Mouse (Mus musculus) E14TG2a.4 (cell line): ENCODE measurements at regions not wholly inside any gene's neighbourhood (a gene's known extent, or its start where the extent isn't known, plus 50 kb on each side); places are given as distances from the start of the nearest gene placed in this dataset.

Source experiments
- H3K27me3 ChIP-seq: 2 replicates; pipeline ENCODE4 v1.6.1; 2014; ENCODE audit warnings: low read length, control low read depth; ENCODE audit not compliant: insufficient read depth
- H3K36me3 ChIP-seq: 2 replicates; pipeline ENCODE4 v1.6.1; 2014; ENCODE audit warnings: low read length, control low read depth; ENCODE audit not compliant: insufficient read depth
- H3K4me1 ChIP-seq: replicated peaks from 2 replicates; pipeline ENCODE4 v1.6.1; 2014; ENCODE audit warnings: low read depth, low read length, control low read depth
- H3K4me3 ChIP-seq: replicated peaks from 2 replicates; pipeline ENCODE4 v1.5.1; 2014; ENCODE audit warnings: mild to moderate bottlenecking, low read length
- H3K9me3 ChIP-seq: 2 replicates; pipeline ENCODE4 v1.6.1; 2014; ENCODE audit warnings: low read length, control low read depth
- CTCF ChIP-seq: conservative IDR thresholded peaks from 2 replicates; pipeline ENCODE4 v1.5.1; 2014; ENCODE audit warnings: low read length
- NANOG ChIP-seq: IDR thresholded peaks from 2 replicates; pipeline ENCODE4 v1.6.1; 2014; ENCODE audit warnings: borderline replicate concordance, low read length, mixed read lengths
- POU5F1 ChIP-seq: IDR thresholded peaks from 2 replicates; pipeline ENCODE4 v1.6.1; 2014; ENCODE audit warnings: low read length, borderline replicate concordance

DNA sequence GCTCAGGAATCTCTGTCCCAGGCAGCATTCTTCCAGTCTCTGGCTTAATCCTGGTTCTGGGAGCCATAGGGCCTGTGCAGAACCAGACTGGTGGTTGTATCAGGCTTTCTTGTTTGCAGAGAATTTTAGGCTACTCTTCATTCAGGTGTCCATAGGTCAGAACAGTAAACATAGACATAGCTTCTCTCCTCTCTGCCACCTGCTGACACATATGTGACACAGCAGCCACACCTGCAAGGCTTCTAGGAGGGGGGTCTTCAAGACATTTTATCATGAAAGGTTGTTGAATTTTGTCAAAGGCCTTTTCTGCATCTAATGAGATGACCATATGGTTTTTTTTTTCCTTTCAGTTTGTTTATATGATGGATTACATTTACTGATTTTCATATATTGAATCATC, 599.7 kb downstream of the Lmo7 start:
- H3K4me1 ChIP-seq = no peaks in the 10 kb centered on the region
- H3K27me3 ChIP-seq = no peaks in the 10 kb centered on the region
- no peaks in the 10 kb centered on the region for H3K9me3 ChIP-seq
- no peak overlapping the region for H3K4me3 ChIP-seq
- TF ChIP-seq CTCF = no peak; the same call in 1 of the 2 replicates
- TF ChIP-seq POU5F1 = no peak
- TF ChIP-seq NANOG = no peak
- no peaks in the 10 kb centered on the region for H3K36me3 ChIP-seq

DNA sequence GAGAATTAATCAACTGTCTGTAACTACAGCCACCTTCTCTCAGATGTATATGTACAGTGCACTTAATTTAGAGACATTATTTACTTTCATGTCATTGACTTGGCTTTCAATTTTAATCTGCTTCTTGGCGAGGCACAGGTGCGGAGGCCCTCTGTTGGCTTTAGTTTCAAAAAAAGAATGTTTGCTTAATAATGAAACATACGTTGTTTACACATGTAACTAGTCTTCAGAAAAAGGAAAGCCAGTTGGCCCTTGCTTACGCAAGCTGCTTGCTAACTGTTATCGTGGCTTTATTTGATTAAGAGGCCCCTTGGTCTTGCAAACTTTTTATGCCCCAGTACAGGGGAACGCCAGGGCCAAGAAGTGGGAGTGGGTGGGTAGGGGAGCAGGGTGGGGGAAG, 576.6 kb downstream of the Lmo7 start:
- no peaks in the 10 kb centered on the region for H3K9me3 ChIP-seq
- TF ChIP-seq POU5F1 (no peak), NANOG (no peak), CTCF (no peak)
- H3K27me3 ChIP-seq = no peaks in the 10 kb centered on the region
- no peak overlapping the region for H3K4me3 ChIP-seq
- H3K36me3 ChIP-seq = no peaks in the 10 kb centered on the region
- no peaks in the 10 kb centered on the region for H3K4me1 ChIP-seq

DNA sequence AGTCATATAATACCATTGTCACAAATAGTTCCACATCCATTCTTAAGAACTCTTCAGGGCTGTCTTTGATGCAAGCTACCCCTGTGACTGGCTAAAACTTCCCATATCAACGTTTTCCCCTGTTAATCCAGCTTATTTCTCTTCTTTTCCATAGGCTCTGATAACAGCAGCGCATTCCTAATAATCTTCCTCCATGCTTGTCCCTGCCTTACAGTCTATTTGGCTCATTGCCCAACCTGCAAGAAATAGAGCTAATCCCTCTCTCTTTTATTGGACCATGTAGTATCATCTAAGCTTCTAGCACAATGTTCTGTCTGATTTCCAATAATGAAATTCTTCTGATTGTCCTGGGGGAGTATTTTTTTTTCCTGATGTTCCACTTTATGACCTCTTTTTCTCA, 573.1 kb downstream of the Lmo7 start:
- Histone ChIP-seq H3K36me3 (no peaks in the 10 kb centered on the region), H3K9me3 (no peaks in the 10 kb centered on the region), H3K4me1 (no peaks in the 10 kb centered on the region), H3K27me3 (no peaks in the 10 kb centered on the region), H3K4me3 (no peak overlapping the region)
- TF ChIP-seq POU5F1 = no peak
- TF ChIP-seq NANOG = no peak
- no peak for TF ChIP-seq CTCF

DNA sequence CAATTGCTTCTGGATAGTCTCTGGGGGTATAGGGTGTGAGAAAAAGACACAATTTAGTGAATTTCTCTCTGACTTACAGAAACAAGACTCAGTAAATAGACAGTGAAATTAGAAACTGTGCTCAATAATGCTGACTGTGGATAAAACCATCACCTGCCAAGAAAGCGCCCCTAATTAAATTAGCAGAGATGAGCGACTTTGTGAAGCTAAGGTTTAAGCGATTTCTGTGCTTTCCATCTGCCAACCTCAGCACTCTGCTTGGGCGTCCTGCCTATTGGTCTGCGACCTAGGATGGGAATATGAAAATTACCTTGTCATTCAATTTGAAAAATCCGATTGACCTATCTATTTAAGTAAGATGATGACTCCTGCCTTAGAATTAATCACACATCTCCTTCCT, 570.5 kb downstream of the Lmo7 start:
- Histone ChIP-seq H3K4me1 (no peaks in the 10 kb centered on the region), H3K4me3 (no peak overlapping the region), H3K36me3 (no peaks in the 10 kb centered on the region), H3K27me3 (no peaks in the 10 kb centered on the region), H3K9me3 (no peaks in the 10 kb centered on the region)
- TF ChIP-seq CTCF = no peak
- TF ChIP-seq POU5F1 = no peak
- TF ChIP-seq NANOG = no peak

DNA sequence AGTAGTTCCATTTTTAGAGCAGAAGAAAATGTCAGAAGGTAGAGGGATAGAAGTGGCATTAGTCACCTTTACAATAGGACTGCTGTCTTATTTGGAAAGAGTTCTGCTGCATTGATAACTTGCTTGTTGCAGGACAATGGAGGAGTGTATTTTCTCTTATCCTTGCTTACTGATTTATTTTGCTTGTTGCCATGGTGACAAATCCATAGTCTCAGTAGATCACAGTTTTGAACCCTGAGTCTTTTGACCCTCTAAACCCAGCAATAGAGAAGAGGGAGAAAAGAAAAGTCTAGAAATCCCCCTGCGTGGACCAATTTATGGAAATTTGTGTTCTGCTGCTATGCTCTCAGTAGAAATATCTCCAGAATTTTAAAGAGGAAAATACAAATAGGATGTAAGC, 561.6 kb downstream of the Lmo7 start:
- H3K4me3 ChIP-seq = no peak overlapping the region
- no peaks in the 10 kb centered on the region for H3K27me3 ChIP-seq
- H3K9me3 ChIP-seq = peaks cover 27% of the 10 kb centered on the region
- H3K36me3 ChIP-seq = no peaks in the 10 kb centered on the region
- H3K4me1 ChIP-seq = no peaks in the 10 kb centered on the region
- TF ChIP-seq POU5F1 (no peak), NANOG (no peak), CTCF (no peak)

DNA sequence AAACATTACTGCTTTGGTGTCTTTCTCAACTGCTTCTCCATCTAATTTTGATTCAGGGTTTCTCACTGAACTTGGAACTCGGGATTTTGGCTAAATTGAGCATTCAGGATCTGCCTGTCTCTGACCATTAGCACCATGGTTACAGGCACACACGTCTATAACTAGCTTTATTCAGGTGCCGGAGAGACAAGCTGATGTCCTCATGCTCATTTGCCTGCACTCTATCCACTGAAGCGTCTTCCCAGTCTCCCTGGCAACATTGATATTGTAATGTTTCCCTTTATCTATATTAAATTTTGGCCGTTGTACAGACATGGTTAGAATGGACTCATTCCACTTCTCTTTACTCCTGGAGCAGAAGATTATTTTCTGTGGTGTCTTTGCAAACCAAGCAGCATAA, 520.3 kb downstream of the Lmo7 start:
- Histone ChIP-seq H3K4me1 (no peaks in the 10 kb centered on the region), H3K4me3 (no peak overlapping the region), H3K27me3 (no peaks in the 10 kb centered on the region), H3K36me3 (no peaks in the 10 kb centered on the region), H3K9me3 (no peaks in the 10 kb centered on the region)
- TF ChIP-seq NANOG = no peak
- no peak for TF ChIP-seq CTCF
- no peak for TF ChIP-seq POU5F1

DNA sequence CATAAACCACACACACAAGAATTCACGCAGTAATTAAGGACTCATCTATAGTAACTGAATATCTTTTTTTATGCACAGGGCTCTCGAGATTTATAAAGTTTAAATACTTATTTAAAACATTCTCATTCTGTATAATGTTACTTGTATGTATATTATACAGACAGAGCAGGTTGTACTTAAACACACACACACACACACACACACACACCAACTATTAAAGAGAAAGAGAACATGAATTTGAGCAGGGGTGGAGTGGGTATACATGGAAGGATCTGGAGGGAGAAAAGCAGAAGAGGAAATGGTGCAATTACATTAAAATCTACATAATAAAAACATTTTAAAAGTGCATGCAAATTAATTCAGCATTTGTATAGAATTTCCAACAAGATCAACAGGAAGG, 518.8 kb downstream of the Lmo7 start:
- Histone ChIP-seq H3K36me3 (no peaks in the 10 kb centered on the region), H3K27me3 (no peaks in the 10 kb centered on the region), H3K9me3 (no peaks in the 10 kb centered on the region), H3K4me3 (no peak overlapping the region), H3K4me1 (no peaks in the 10 kb centered on the region)
- TF ChIP-seq CTCF = no peak
- no peak for TF ChIP-seq NANOG
- TF ChIP-seq POU5F1 = no peak

DNA sequence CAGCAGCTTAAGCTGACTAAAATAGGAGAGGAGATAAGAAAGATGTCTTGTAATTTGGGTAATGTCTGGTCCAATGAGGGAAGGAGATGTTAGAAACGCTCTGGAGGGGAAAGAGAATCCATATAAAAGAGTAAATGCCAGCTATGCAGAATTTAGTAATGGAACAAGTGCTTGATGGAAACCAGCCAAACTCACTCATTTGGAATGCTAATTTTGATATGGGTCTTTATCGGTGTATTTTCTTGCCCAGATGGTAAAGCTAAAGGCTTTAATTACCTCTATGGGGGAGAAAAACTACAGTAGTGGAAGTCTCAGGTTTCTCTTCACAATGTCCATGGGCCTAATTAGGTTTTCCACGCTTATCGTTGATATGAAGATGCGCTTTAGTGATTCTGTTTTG, 518.3 kb downstream of the Lmo7 start:
- Histone ChIP-seq H3K36me3 (no peaks in the 10 kb centered on the region), H3K4me3 (no peak overlapping the region), H3K27me3 (no peaks in the 10 kb centered on the region), H3K4me1 (no peaks in the 10 kb centered on the region), H3K9me3 (no peaks in the 10 kb centered on the region)
- TF ChIP-seq CTCF (no peak), NANOG (no peak)

DNA sequence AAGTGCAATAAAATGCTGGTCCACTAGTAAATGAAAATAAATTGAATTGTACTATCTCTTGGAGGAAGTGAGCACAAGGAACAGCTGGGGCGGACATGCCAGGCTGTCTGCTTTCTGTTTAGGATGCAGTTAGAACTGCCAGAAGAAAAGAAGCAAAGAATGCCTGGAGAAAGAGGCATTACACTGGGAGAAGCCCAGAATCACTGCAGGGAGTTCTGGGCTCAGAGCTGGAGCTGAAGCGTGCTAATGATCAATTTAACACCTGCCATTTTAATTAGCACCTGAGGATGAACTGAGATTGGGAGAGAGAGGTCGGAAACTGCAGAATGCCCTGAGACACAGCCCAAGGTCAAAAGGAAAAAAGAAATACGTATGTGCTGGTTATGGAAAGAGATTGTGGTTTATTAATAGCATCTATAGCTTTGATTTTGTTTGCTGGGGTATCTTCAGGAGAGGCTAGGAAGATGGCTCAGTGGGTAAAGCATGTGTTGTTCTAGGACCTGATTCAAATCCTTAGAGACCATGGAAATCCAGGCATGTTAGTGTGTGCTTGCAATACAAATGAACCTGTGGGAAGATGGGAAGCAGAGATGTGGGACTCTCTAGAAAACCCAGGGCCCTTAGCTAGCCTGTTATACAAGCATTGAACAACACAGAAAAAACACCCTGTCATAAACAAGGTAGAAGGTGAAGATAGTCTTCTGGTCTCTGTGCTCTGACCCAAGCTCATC, 514.2 kb downstream of the Lmo7 start:
- Histone ChIP-seq H3K4me3 (no peak overlapping the region), H3K9me3 (no peaks in the 10 kb centered on the region), H3K4me1 (no peaks in the 10 kb centered on the region), H3K27me3 (no peaks in the 10 kb centered on the region), H3K36me3 (no peaks in the 10 kb centered on the region)
- TF ChIP-seq POU5F1 = no peak
- TF ChIP-seq NANOG = no peak
- TF ChIP-seq CTCF = no peak
